Mouse (Mus musculus) heart, adult 2 months (tissue): Measurements from ENCODE around the gene Lmtk2.

Source experiments
- CTCF ChIP-seq: fragments of 200-600 bp; IDR thresholded peaks from 2 replicates; pipeline ENCODE4 v1.8.1; 2022; ENCODE audit warnings: antibody characterized with exemption, mild to moderate bottlenecking, moderate library complexity
- EP300 ChIP-seq: fragments of 200-500 bp; IDR thresholded peaks from 2 replicates; pipeline ENCODE4 v1.6.1; 2011; ENCODE audit warnings: low read depth, low read length, control low read depth; ENCODE audit not compliant: insufficient read depth
- POLR2A ChIP-seq: fragments of 200-500 bp; IDR thresholded peaks from 2 replicates; pipeline ENCODE4 v1.6.1; 2011; ENCODE audit warnings: mild to moderate bottlenecking, low read depth, low read length, control low read depth; ENCODE audit not compliant: insufficient read depth

- no peak for TF ChIP-seq EP300
- TF ChIP-seq POLR2A, result no peak
- no peak for TF ChIP-seq CTCF
Measured at GRCm38 (mm10) chr5:144182542-144183247, 82.5 kb downstream of the Lmtk2 start.
